Mouse (Mus musculus) C2C12 (cell line): ENCODE results near the gene Draxin. TPM values are rescaled to one million over a fixed set of nuclear protein-coding genes. Genes with fewer than 3 reads are reported as not detected.

Experiments used
- H3K27me3 ChIP-seq: one replicate; pipeline ENCODE4 v1.6.1; 2011; ENCODE audit not compliant: control insufficient read depth, insufficient read depth, insufficient read length
- H3K36me3 ChIP-seq: one replicate; pipeline ENCODE4 v1.6.1; 2011; ENCODE audit not compliant: control insufficient read depth, insufficient read depth
- H3K4me3 ChIP-seq: one replicate; pipeline ENCODE4 v1.5.1; 2011; ENCODE audit warnings: mild to moderate bottlenecking, control low read depth; ENCODE audit not compliant: poor library complexity, insufficient read depth, severe bottlenecking
- H3K79me2 ChIP-seq: one replicate; pipeline ENCODE4 v1.6.1; 2011; ENCODE audit not compliant: control insufficient read depth, insufficient read depth
- H3K79me3 ChIP-seq: one replicate; pipeline ENCODE4 v1.6.1; 2011; ENCODE audit warnings: low read depth, control low read depth
- H3ac ChIP-seq: one replicate; pipeline ENCODE3; 2011; ENCODE audit warnings: low read depth; ENCODE audit not compliant: control insufficient read depth, insufficient read length
- CEBPB ChIP-seq: IDR thresholded peaks from one replicate; pipeline ENCODE4 v1.6.1; 2011; ENCODE audit warnings: low read depth, mild to moderate bottlenecking, control low read depth, moderate library complexity
- CTCF ChIP-seq: IDR thresholded peaks from one replicate; pipeline ENCODE4 v1.5.1; 2011; ENCODE audit not compliant: control insufficient read depth, insufficient read depth, insufficient read length
- FOSL1 ChIP-seq: IDR thresholded peaks from one replicate; pipeline ENCODE4 v1.8.0; 2011; ENCODE audit warnings: mild to moderate bottlenecking, low read length; ENCODE audit not compliant: poor library complexity, insufficient read depth, severe bottlenecking
- MAX ChIP-seq: IDR thresholded peaks from one replicate; pipeline ENCODE4 v1.6.1; 2011; ENCODE audit warnings: mild to moderate bottlenecking, control low read depth
- MYOD1 ChIP-seq: IDR thresholded peaks from one replicate; pipeline ENCODE4 v1.6.1; 2011; ENCODE audit warnings: low read depth; ENCODE audit not compliant: control insufficient read depth, insufficient read length
- MYOG ChIP-seq: IDR thresholded peaks from one replicate; pipeline ENCODE4 v1.6.1; 2011; ENCODE audit not compliant: control insufficient read depth, insufficient read length; ENCODE audit errors: extremely low read depth
- USF1 ChIP-seq: IDR thresholded peaks from one replicate; pipeline ENCODE4 v1.6.1; 2011; ENCODE audit warnings: low read depth, mild to moderate bottlenecking, control low read depth, moderate library complexity
- polyA plus RNA-seq: library from polyadenylated mRNA; unstranded; fragments of >200 nt; fragmentation: generic; extraction: Trizol; gene quantifications from one replicate; pipeline ENCODE4 v1.2.1, GENCODE M21; 2012; ENCODE audit warnings: missing spikeins

The Draxin gene
- polyA plus RNA-seq, 1 experiment, result 0.01 TPM

DNA sequence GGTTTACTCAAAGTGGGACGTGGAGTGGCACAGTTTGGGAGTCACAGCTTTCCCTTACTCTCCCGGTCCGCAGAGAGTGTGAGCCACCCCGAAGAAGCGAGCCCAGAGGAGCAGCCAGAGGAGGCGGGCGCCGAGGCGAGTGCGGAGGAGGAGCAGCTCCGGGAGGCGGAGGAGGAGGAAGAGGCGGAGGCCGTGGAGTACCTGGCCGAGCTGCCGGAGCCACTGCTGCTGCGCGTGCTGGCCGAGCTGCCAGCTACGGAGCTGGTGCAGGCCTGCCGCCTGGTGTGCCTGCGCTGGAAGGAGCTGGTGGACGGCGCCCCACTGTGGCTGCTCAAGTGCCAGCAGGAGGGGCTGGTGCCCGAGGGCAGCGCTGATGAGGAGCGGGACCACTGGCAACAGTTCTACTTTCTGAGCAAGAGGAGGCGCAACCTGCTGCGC, 33.5 kb upstream of the Draxin start:
- no peak overlapping the region for H3K4me3 ChIP-seq
- no peaks in the 10 kb centered on the region for H3K79me2 ChIP-seq
- no peaks in the 10 kb centered on the region for H3K36me3 ChIP-seq
- H3K79me3 ChIP-seq, result no peaks in the 10 kb centered on the region
- H3ac ChIP-seq, result peak overlapping the region; percentile 19
- peaks cover 28% of the 10 kb centered on the region for H3K27me3 ChIP-seq
- TF ChIP-seq USF1, result no peak
- TF ChIP-seq CEBPB, result no peak
- peak; percentile 97 for TF ChIP-seq CTCF

DNA sequence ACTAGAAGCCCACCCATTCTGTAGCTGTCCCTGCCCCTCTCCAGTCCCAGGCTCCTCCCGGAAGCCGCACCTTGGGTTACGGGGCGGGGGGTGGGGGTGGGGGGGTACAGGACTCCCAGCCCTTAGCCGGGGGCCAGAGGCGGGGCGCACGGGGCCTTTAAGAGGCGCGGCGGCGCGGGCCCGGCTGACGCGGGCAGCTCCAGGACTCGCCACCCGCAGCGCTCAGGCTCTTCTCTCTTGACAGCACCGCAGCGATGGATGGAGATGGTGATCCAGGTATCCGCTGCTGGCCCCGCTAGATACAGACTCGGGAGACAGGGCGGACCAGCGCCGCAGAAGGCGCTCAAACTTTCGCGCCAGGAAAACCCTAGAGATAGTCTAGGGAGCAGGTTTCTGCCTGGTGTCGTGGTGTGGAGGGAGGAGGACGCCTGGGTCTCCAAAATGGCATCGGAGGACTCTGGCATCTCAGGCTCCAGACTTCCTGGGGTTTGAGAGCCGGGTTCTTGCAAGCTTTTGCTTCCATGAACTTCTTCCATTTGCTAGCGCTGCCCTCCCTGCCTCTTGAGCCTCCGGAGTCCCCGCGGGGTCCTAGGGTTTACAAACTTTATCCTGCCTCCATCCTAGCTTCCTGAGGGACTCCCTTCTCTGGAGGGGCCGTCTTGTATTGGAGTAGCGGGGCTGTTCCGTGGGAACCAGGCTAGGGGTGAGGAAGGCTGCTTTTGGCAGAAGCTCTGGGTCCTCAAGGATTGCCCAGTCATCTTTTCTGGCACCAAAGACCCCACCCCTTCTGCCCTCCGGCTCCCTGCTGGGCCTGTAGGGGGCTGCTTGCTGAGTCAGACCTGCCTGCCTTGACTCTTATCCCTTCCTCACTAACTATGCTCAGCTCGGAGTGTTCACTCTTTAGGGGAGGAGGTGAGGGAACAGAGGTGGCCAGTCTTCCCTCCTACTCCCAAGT, 30.2 kb upstream of the Draxin start, which contains the start of the genes Fbxo44 and Fbxo2:
Gene Fbxo44 (minus strand): TSS at position 47 of the 955 bp plus-strand sequence.
Gene Fbxo2 (plus strand): TSS at position 186 of the 955 bp plus-strand sequence.
- Histone ChIP-seq H3K79me3 (no peaks in the 10 kb centered on the region), H3ac (peak within 1 kb of the TSS; percentile 61), H3K27me3 (peaks cover 21% of the 10 kb centered on the region), H3K36me3 (no peaks in the 10 kb centered on the region), H3K4me3 (peak within 1 kb of the TSS; percentile 14), H3K79me2 (no peaks in the 10 kb centered on the region)
- no peak for TF ChIP-seq CEBPB
- TF ChIP-seq MYOD1, result no peak
- TF ChIP-seq MAX, result no peak
- no peak for TF ChIP-seq USF1
- no peak for TF ChIP-seq CTCF
- TF ChIP-seq MYOG, result no peak
- TF ChIP-seq FOSL1, result no peak

DNA sequence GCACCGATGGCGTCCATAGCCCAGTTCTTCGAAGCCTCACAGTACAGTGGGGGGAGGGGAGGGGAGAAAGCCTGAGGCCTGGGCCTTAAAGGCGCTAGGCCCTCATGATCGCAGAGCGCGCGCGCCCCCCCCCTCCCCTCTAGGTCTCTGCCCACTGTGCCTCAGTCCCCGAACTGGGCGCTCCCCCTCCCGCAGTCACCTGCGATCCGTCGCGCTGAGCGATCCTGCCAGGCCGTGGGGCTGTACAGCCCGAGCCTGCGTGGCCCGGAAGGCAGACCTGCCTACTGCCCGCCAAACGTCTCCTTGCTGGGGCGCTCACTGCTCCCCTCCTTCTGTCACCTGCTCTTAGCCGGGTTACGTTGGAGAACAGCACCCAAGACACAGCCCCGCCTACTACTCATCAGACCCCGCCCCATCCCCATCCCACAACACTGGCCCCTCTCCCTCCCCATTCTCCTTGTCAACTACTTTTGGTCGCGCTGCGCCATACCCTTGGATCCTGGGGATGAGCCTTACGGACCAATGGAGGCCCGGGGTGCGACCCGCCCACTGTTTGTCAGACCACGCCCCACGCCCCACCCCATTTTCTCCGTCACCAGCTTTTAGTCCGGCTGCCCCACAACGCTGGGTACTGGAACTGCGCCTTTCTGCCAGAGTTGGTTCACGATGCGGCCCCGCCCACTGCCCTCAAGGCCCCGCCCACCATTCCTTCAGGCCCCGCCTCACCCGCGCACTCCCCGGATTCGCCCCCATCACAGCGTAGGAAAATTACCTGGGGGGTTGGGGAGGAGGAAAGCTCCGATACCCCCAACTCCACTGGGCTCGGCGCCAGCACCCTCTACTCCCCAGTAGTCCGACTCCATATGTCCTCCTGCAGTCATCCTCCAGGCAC, 29.3 kb upstream of the Draxin start:
- Histone ChIP-seq H3K36me3 (no peaks in the 10 kb centered on the region), H3K27me3 (peaks cover 12% of the 10 kb centered on the region), H3K4me3 (peak overlapping the region; percentile 14), H3K79me2 (no peaks in the 10 kb centered on the region), H3K79me3 (no peaks in the 10 kb centered on the region), H3ac (peak overlapping the region; percentile 61)
- no peak for TF ChIP-seq MYOG
- no peak for TF ChIP-seq CEBPB
- no peak for TF ChIP-seq FOSL1
- no peak for TF ChIP-seq USF1
- no peak for TF ChIP-seq MYOD1
- TF ChIP-seq MAX, result no peak
- no peak for TF ChIP-seq CTCF

DNA sequence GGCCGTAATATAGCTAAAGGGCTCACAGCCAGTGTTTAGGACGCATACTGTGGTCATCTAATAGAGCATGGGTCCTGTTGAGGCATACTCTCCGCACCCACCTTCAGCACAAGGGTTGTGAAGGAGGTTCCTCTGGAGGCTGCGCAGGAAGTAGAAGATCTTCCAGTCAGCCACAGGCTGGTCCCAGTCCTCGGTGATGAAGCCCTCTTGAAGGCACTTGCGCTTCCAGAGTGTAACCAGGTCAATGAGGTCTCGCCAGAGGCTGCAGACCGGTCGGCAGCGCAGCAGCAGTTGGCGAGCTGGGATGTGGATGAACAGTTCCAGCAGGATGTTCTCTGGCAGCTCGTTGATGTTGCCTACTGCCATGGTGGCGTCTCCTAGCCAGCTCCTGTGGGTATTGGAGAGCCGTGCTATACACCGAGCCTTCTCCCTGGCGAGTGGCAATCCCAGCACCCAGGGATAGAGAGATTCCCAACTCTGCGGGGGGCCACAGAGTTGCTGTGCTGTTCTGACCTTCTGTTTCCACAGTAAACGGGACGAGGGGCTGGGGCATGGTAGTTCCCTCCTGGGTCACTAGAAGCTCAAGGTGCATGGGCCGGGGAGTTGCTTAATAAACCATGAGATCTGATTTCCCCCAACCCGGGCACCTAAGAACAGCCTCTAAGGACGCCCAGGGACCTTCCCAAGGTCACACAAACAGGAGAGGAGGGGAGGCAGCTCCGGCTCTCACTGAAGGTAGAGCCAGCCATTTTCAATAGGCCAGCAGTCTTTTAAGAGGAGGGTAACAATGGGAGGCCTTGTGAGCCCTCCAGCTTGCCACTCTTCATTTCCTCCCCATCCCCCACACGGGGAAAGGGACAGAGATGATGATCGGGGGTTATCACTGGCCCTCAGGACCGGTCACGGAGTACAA, 28.2 kb upstream of the Draxin start:
- Histone ChIP-seq H3ac (no peak overlapping the region), H3K27me3 (peaks cover 4% of the 10 kb centered on the region), H3K79me3 (no peaks in the 10 kb centered on the region), H3K4me3 (no peak overlapping the region), H3K36me3 (no peaks in the 10 kb centered on the region), H3K79me2 (no peaks in the 10 kb centered on the region)
- TF ChIP-seq CTCF (no peak), MYOD1 (no peak), USF1 (no peak)

DNA sequence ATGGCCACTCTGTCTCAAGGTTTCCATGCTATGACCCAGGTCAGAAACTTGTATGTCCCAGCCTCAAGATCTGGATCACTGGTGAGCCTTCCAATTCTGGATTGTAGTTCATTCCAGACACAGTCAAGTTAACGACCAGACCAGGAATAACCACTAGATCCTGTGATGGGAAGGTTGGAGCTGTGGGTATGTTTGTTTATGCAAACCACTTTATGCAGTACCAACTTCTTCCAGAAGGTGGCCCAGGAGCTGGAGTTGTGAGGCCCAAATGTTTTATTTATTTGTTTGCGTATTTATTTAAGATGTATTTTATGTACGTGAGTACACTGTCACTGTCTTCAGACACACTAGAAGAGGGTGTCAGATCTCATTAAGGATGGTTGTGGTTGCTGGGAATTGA, 24.5 kb upstream of the Draxin start:
- H3K79me2 ChIP-seq, result no peaks in the 10 kb centered on the region

More for the DNA sequence above, 24.5 kb upstream of the Draxin start:
- no peak overlapping the region for H3K4me3 ChIP-seq
- H3K27me3 ChIP-seq, result no peaks in the 10 kb centered on the region
- H3K36me3 ChIP-seq, result no peaks in the 10 kb centered on the region
- no peaks in the 10 kb centered on the region for H3K79me3 ChIP-seq
- no peak for TF ChIP-seq FOSL1
- no peak for TF ChIP-seq CTCF
- no peak for TF ChIP-seq MYOG
- no peak for TF ChIP-seq MAX
- TF ChIP-seq MYOD1, result no peak
- TF ChIP-seq USF1, result no peak
- TF ChIP-seq CEBPB, result no peak
- no peak overlapping the region for H3ac ChIP-seq
